In the genomic region with DNA sequence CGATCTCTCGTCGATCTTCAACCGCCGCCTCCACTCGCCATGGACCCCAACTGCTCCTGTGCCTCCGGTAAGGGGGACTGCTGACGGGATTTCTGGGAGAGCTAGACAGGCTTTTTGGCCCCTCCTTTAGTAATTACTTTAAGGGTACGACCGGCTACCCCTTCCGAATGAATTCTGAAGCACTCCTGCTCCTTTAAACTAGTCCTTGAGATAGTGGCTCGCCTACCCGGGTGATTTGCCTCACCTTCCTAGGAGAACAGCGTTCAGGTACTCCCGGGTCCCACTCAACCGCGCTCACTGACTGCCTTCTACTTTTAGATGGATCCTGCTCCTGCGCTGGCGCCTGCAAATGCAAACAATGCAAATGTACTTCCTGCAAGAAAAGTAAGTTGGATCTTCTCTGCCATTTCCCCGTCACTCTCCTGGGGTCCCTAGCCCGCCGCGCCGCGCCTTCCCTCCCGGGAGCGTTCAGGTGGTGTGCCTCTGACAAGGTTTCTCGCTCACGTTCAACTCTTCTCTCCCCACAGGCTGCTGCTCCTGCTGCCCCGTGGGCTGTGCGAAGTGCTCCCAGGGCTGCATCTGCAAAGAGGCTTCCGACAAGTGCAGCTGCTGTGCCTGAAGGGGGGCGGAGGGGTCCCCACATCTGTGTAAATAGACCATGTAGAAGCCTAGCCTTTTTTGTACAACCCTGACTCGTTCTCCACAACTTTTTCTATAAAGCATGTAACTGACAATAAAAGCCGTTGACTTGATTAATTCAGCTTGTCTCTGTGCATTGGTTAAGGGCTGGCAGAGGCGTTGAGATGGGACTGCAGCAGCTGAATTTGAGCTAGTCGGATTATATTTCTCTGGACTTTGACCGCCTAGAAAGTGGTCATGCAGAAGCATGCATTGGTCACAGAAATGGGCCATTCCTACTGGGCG, we compare ENCODE assay signal across 8 mouse cellular contexts. TPM values are rescaled to one million over a fixed set of nuclear protein-coding genes. Genes with fewer than 3 reads are reported as not detected.
A peak's percentile ranks its signal among the peaks of the same experiment; 100 is the strongest.
DNase-seq lines count a peak whose midpoint lies in the region; ATAC-seq and TF ChIP-seq lines count a peak whose summit lies in the region.

No protein-coding gene starts in this region.

- WGBS in lung, embryonic 14.5 days, result 3% methylated on average over 39 of the region's 39 CpGs
- WGBS in heart, embryonic 15.5 days, result 3% methylated on average over 39 of the region's 39 CpGs
- 2% methylated on average over 39 of the region's 39 CpGs for WGBS in liver, embryonic 13.5 days (ENCODE audit: insufficient replicate concordance)
- 2% methylated on average over 39 of the region's 39 CpGs for WGBS in stomach, embryonic 15.5 days

- peak; percentile 22 for DNase-seq in lung, embryonic 14.5 days
- no peak for DNase-seq in lung, postnatal 14 days
- peak; percentile 31 for DNase-seq in brain, adult 2 months (ENCODE audit: low read depth, low spot score)
- DNase-seq in liver, embryonic 13.5 days, result peak; percentile 63
- no peak for DNase-seq in cerebellum, postnatal 10 days

- no peaks in the 10 kb centered on the region for H3K36me3 ChIP-seq in lung, embryonic 14.5 days (ENCODE audit: insufficient read depth)
- no peaks in the 10 kb centered on the region for H3K36me3 ChIP-seq in heart, embryonic 15.5 days
- H3K36me3 ChIP-seq in liver, embryonic 13.5 days, result no peaks in the 10 kb centered on the region
- no peaks in the 10 kb centered on the region for H3K36me3 ChIP-seq in stomach, embryonic 15.5 days

- H3K9ac ChIP-seq in lung, embryonic 14.5 days, result peak overlapping the region; percentile 51
- H3K9ac ChIP-seq in heart, embryonic 15.5 days, result peak overlapping the region; percentile 56
- peak overlapping the region; percentile 97 for H3K9ac ChIP-seq in liver, embryonic 13.5 days
- peak overlapping the region; percentile 52 for H3K9ac ChIP-seq in stomach, embryonic 15.5 days

- peak overlapping the region; percentile 18; the same call in 1 of the 2 replicates for H3K27ac ChIP-seq in lung, embryonic 14.5 days (ENCODE audit: low read depth)
- peak overlapping the region; percentile 29; the same call in 1 of the 2 replicates for H3K27ac ChIP-seq in heart, embryonic 15.5 days
- H3K27ac ChIP-seq in liver, embryonic 13.5 days, result peak overlapping the region; percentile 99
- H3K27ac ChIP-seq in stomach, embryonic 15.5 days, result peak overlapping the region; percentile 91

- peak overlapping the region; percentile 75 for H3K4me2 ChIP-seq in lung, embryonic 14.5 days
- peak overlapping the region; percentile 97 for H3K4me2 ChIP-seq in heart, embryonic 15.5 days
- peak overlapping the region; percentile 93 for H3K4me2 ChIP-seq in liver, embryonic 13.5 days
- peak overlapping the region; percentile 89 for H3K4me2 ChIP-seq in stomach, embryonic 15.5 days

- H3K4me3 ChIP-seq in lung, embryonic 14.5 days (ENCODE audit: low read depth, low read length), result peak overlapping the region; percentile 43
- H3K4me3 ChIP-seq in heart, embryonic 15.5 days, result peak overlapping the region; percentile 58
- peak overlapping the region; percentile 88 for H3K4me3 ChIP-seq in liver, embryonic 13.5 days (replicated peaks)
- peak overlapping the region; percentile 48 for H3K4me3 ChIP-seq in stomach, embryonic 15.5 days (replicated peaks)

- H3K27me3 ChIP-seq in lung, embryonic 14.5 days (ENCODE audit: insufficient read depth, low read length), result peaks cover 74% of the 10 kb centered on the region
- H3K27me3 ChIP-seq in heart, embryonic 15.5 days, result peaks cover 72% of the 10 kb centered on the region
- H3K27me3 ChIP-seq in liver, embryonic 13.5 days, result peaks cover 11% of the 10 kb centered on the region
- H3K27me3 ChIP-seq in stomach, embryonic 15.5 days (replicated peaks), result peaks cover 47% of the 10 kb centered on the region

- no peak; the same call in none of the 2 replicates for ATAC-seq in lung, embryonic 14.5 days (ENCODE audit: insufficient read depth)
- ATAC-seq in heart, embryonic 15.5 days (replicated peaks; ENCODE audit: insufficient number of reproducible peaks, insufficient read depth, low FRiP score, low read depth), result no peak
- ATAC-seq in liver, embryonic 13.5 days (ENCODE audit: low read depth), result peak; percentile 27
- no peak for ATAC-seq in stomach, embryonic 15.5 days (ENCODE audit: insufficient read depth, low FRiP score, low read depth)
- no peak for ATAC-seq in activated CD4-positive, CD25-positive, alpha-beta regulatory T cell, adult 4 months

- H3K9me3 ChIP-seq in lung, embryonic 14.5 days (ENCODE audit: low read depth, low read length), result no peaks in the 10 kb centered on the region
- no peaks in the 10 kb centered on the region for H3K9me3 ChIP-seq in heart, embryonic 15.5 days (replicated peaks)
- no peaks in the 10 kb centered on the region for H3K9me3 ChIP-seq in liver, embryonic 13.5 days (replicated peaks)
- H3K9me3 ChIP-seq in stomach, embryonic 15.5 days, result no peaks in the 10 kb centered on the region

- H3K4me1 ChIP-seq in lung, embryonic 14.5 days (ENCODE audit: insufficient read depth), result 0 out of 2 replicates have a peak, but pooled peaks cover 7% of the 10 kb centered on the region
- peaks cover 24% of the 10 kb centered on the region for H3K4me1 ChIP-seq in heart, embryonic 15.5 days (replicated peaks)
- H3K4me1 ChIP-seq in liver, embryonic 13.5 days (replicated peaks), result peaks cover 72% of the 10 kb centered on the region
- peaks cover 24% of the 10 kb centered on the region for H3K4me1 ChIP-seq in stomach, embryonic 15.5 days

- no peak for TF ChIP-seq CTCF in lung, embryonic 14.5 days (IDR thresholded peaks at IDR 0.05; ENCODE audit: low read depth)

RNA-seq across cellular contexts. Expression of a gene that starts 0.6 kb away (rescaled TPM):
- polyA plus RNA-seq in lung, embryonic 14.5 days (2014; fragmentation: Nextera tagmentation; extraction: Ambion mirVana), result 12.3 and 15.2 TPM in 2 replicates
- 47.8 and 51.2 TPM in 2 replicates for polyA plus RNA-seq in heart, embryonic 15.5 days (2015; fragmentation: Nextera tagmentation; extraction: Ambion mirVana)
- 1,104 and 1,162 TPM in 2 replicates for polyA plus RNA-seq in liver, embryonic 13.5 days (2015; fragmentation: Nextera tagmentation; extraction: Ambion mirVana)
- 478 and 643 TPM in 2 replicates for polyA plus RNA-seq in stomach, embryonic 15.5 days (2015; fragmentation: Nextera tagmentation; extraction: Ambion mirVana)
- polyA plus RNA-seq in activated CD4-positive, CD25-positive, alpha-beta regulatory T cell, adult 4 months (2017; shearing (Covaris generic)), result not detected

RNA-seq across cellular contexts. Expression of a gene that starts 5.8 kb away (rescaled TPM):
- 57.4 and 71.3 TPM in 2 replicates for polyA plus RNA-seq in lung, embryonic 14.5 days (2014; fragmentation: Nextera tagmentation; extraction: Ambion mirVana)
- polyA plus RNA-seq in heart, embryonic 15.5 days (2015; fragmentation: Nextera tagmentation; extraction: Ambion mirVana), result 432 and 538 TPM in 2 replicates
- polyA plus RNA-seq in liver, embryonic 13.5 days (2015; fragmentation: Nextera tagmentation; extraction: Ambion mirVana), result 3,562 and 4,215 TPM in 2 replicates
- polyA plus RNA-seq in stomach, embryonic 15.5 days (2015; fragmentation: Nextera tagmentation; extraction: Ambion mirVana), result 1,735 and 2,224 TPM in 2 replicates
- 1 to 10 TPM; 3.0 to 4.2 TPM for polyA plus RNA-seq in activated CD4-positive, CD25-positive, alpha-beta regulatory T cell, adult 4 months (2017; shearing (Covaris generic))

RNA-seq across cellular contexts. Expression of a gene that starts 20.7 kb away (rescaled TPM):
- 2.9 TPM in 2 replicates for polyA plus RNA-seq in lung, embryonic 14.5 days (2014; fragmentation: Nextera tagmentation; extraction: Ambion mirVana)
- polyA plus RNA-seq in heart, embryonic 15.5 days (2015; fragmentation: Nextera tagmentation; extraction: Ambion mirVana), result 56.5 and 69.8 TPM in 2 replicates
- 0.45 and 0.47 TPM in 2 replicates for polyA plus RNA-seq in liver, embryonic 13.5 days (2015; fragmentation: Nextera tagmentation; extraction: Ambion mirVana)
- 3.6 and 5.3 TPM in 2 replicates for polyA plus RNA-seq in stomach, embryonic 15.5 days (2015; fragmentation: Nextera tagmentation; extraction: Ambion mirVana)
- polyA plus RNA-seq in activated CD4-positive, CD25-positive, alpha-beta regulatory T cell, adult 4 months (2017; shearing (Covaris generic)), result not detected

RNA-seq across cellular contexts. Expression of a gene that starts 36.1 kb away (rescaled TPM):
- not detected in 2 replicates for polyA plus RNA-seq in lung, embryonic 14.5 days (2014; fragmentation: Nextera tagmentation; extraction: Ambion mirVana)
- not detected in 2 replicates for polyA plus RNA-seq in heart, embryonic 15.5 days (2015; fragmentation: Nextera tagmentation; extraction: Ambion mirVana)
- 0.78 and 0.98 TPM in 2 replicates for polyA plus RNA-seq in liver, embryonic 13.5 days (2015; fragmentation: Nextera tagmentation; extraction: Ambion mirVana)
- 0.66 and 0.92 TPM in 2 replicates for polyA plus RNA-seq in stomach, embryonic 15.5 days (2015; fragmentation: Nextera tagmentation; extraction: Ambion mirVana)
- polyA plus RNA-seq in activated CD4-positive, CD25-positive, alpha-beta regulatory T cell, adult 4 months (2017; shearing (Covaris generic)), result not detected

RNA-seq across cellular contexts. Expression of a gene that starts 41.3 kb away (rescaled TPM):
- 118 and 126 TPM in 2 replicates for polyA plus RNA-seq in lung, embryonic 14.5 days (2014; fragmentation: Nextera tagmentation; extraction: Ambion mirVana)
- polyA plus RNA-seq in heart, embryonic 15.5 days (2015; fragmentation: Nextera tagmentation; extraction: Ambion mirVana), result 51.6 and 60.7 TPM in 2 replicates
- 58.7 and 65.6 TPM in 2 replicates for polyA plus RNA-seq in liver, embryonic 13.5 days (2015; fragmentation: Nextera tagmentation; extraction: Ambion mirVana)
- polyA plus RNA-seq in stomach, embryonic 15.5 days (2015; fragmentation: Nextera tagmentation; extraction: Ambion mirVana), result 66.1 and 77.3 TPM in 2 replicates
- 10 to 100 TPM; 30.7 to 33.1 TPM for polyA plus RNA-seq in activated CD4-positive, CD25-positive, alpha-beta regulatory T cell, adult 4 months (2017; shearing (Covaris generic))

Comparison
In these comparisons a context has a peak if more than half of its experiments do, and no peak if none do; other contexts are left out.
1. DNase-seq: peak in lung, embryonic 14.5 days (single experiment), brain, adult 2 months (single experiment) and liver, embryonic 13.5 days (single experiment); none in lung, postnatal 14 days (single experiment) and cerebellum, postnatal 10 days (0 of 2).
2. H3K27ac ChIP-seq: peak in every context shown above with its lines; median percentile 99 in liver, embryonic 13.5 days; 91 in stomach, embryonic 15.5 days; 29 in heart, embryonic 15.5 days; 18 in lung, embryonic 14.5 days.
3. RNA of a gene that starts 5.8 kb away (polyA plus RNA-seq): 3,562 to 4,215 TPM in liver, embryonic 13.5 days, 1,735 to 2,224 TPM in stomach, embryonic 15.5 days, 432 to 538 TPM in heart, embryonic 15.5 days and 57.4 to 71.3 TPM in lung, embryonic 14.5 days; 3.0 to 4.2 TPM in activated CD4-positive, CD25-positive, alpha-beta regulatory T cell, adult 4 months; every median in the first group is over 10 times any median in the second.
4. Peak in every context shown above with its lines, with median percentiles within 50 percentile points of each other: H3K4me2 ChIP-seq, H3K4me3 ChIP-seq and H3K9ac ChIP-seq.